Mouse (Mus musculus) ES-Bruce4 (cell line): ENCODE measurements around the gene Siah3. TPM values are rescaled to one million over a fixed set of nuclear protein-coding genes. Genes with fewer than 3 reads are reported as not detected.

Experiments
- H3K27ac ChIP-seq: 2 replicates; pipeline ENCODE4 v1.5.1; 2012; ENCODE audit warnings: low read length, inconsistent platforms; ENCODE audit not compliant: insufficient read depth
- H3K27me3 ChIP-seq: 2 replicates; pipeline ENCODE4 v1.6.1; 2012; ENCODE audit warnings: mild to moderate bottlenecking, low read length, inconsistent platforms; ENCODE audit not compliant: control insufficient read depth, poor library complexity, insufficient read depth, severe bottlenecking
- H3K36me3 ChIP-seq: 2 replicates; pipeline ENCODE4 v1.6.1; 2012; ENCODE audit warnings: inconsistent platforms, mild to moderate bottlenecking, low read length, moderate library complexity; ENCODE audit not compliant: control insufficient read depth, poor library complexity, insufficient read depth, severe bottlenecking
- H3K4me1 ChIP-seq: one replicate; pipeline ENCODE4 v1.8.1; 2011; ENCODE audit warnings: low read length; ENCODE audit not compliant: control insufficient read depth, insufficient read depth
- H3K4me3 ChIP-seq: 2 replicates; pipeline ENCODE4 v1.5.1; 2011; ENCODE audit warnings: low read depth, mild to moderate bottlenecking, low read length
- H3K9ac ChIP-seq: 2 replicates; pipeline ENCODE4 v1.6.1; 2012; ENCODE audit warnings: low read depth, mild to moderate bottlenecking, inconsistent platforms; ENCODE audit not compliant: poor library complexity, severe bottlenecking
- H3K9me3 ChIP-seq: replicated peaks from 2 replicates; pipeline ENCODE4 v1.6.1; 2012; ENCODE audit warnings: mild to moderate bottlenecking, low read length, inconsistent platforms; ENCODE audit not compliant: control insufficient read depth, poor library complexity, insufficient read depth, severe bottlenecking
- CTCF ChIP-seq: IDR thresholded peaks from one replicate; pipeline ENCODE4 v1.8.1; 2011; ENCODE audit warnings: low read depth, low read length
- EP300 ChIP-seq: IDR thresholded peaks from 2 replicates; pipeline ENCODE4 v1.6.1; 2011; ENCODE audit warnings: low read depth, low read length; ENCODE audit not compliant: insufficient read depth
- POLR2A ChIP-seq: IDR thresholded peaks from one replicate; pipeline ENCODE4 v1.8.1; 2011; ENCODE audit warnings: low read length; ENCODE audit not compliant: insufficient read depth
- polyA plus RNA-seq: library from polyadenylated mRNA; stranded (reverse); fragments of >200 nt; gene quantifications from 2 replicates; pipeline ENCODE4 v1.2.4, GENCODE M21; 2011; ENCODE audit warnings: low read depth; ENCODE audit not compliant: missing spikeins, insufficient read depth, insufficient read length

Gene Siah3
- polyA plus RNA-seq = not detected in 2 replicates

- H3K27me3 ChIP-seq = no peaks in the 10 kb centered on the region
- TF ChIP-seq CTCF (no peak), EP300 (no peak), POLR2A (no peak)
- no peaks in the 10 kb centered on the region for H3K36me3 ChIP-seq
- no peak within 1 kb of the TSS for H3K4me3 ChIP-seq
- no peaks in the 10 kb centered on the region for H3K4me1 ChIP-seq
- no peak within 1 kb of the TSS for H3K27ac ChIP-seq
- no peak within 1 kb of the TSS for H3K9ac ChIP-seq
- H3K9me3 ChIP-seq = no peaks in the 10 kb centered on the region
Observed at GRCm38 (mm10) chr14:75455743-75456421, at the start of gene Siah3. Gene Siah3, plus strand, starts transcription at chr14:75455982.

- Histone ChIP-seq H3K4me3 (no peak overlapping the region), H3K9me3 (no peaks in the 10 kb centered on the region)
- no peak for TF ChIP-seq POLR2A
- no peak for TF ChIP-seq CTCF
- no peak for TF ChIP-seq EP300
Observed at GRCm38 (mm10) chr14:75409772-75410171, 46.0 kb upstream of the Siah3 start.

GRCm38 (mm10) chr14:75410392-75410791, 45.4 kb upstream of the Siah3 start:
- H3K4me3 ChIP-seq = no peak overlapping the region
- no peak for TF ChIP-seq CTCF
- no peak for TF ChIP-seq POLR2A
- no peak for TF ChIP-seq EP300

More at GRCm38 (mm10) chr14:75409772-75410171, 46.0 kb upstream of the Siah3 start:
- Histone ChIP-seq H3K4me1 (no peaks in the 10 kb centered on the region), H3K27me3 (no peaks in the 10 kb centered on the region), H3K36me3 (no peaks in the 10 kb centered on the region), H3K27ac (no peak overlapping the region), H3K9ac (no peak overlapping the region)

GRCm38 (mm10) chr14:75418721-75419120, 37.1 kb upstream of the Siah3 start:
- no peak overlapping the region for H3K27ac ChIP-seq
- TF ChIP-seq POLR2A = no peak
- no peak for TF ChIP-seq CTCF
- peaks cover 2% of the 10 kb centered on the region for H3K4me1 ChIP-seq
- H3K9ac ChIP-seq = no peak overlapping the region
- H3K27me3 ChIP-seq = no peaks in the 10 kb centered on the region
- peaks cover 3% of the 10 kb centered on the region; the same call in 1 of the 2 replicates for H3K9me3 ChIP-seq
- H3K4me3 ChIP-seq = no peak overlapping the region
- H3K36me3 ChIP-seq = no peaks in the 10 kb centered on the region

More at GRCm38 (mm10) chr14:75410392-75410791, 45.4 kb upstream of the Siah3 start:
- Histone ChIP-seq H3K9ac (no peak overlapping the region), H3K36me3 (no peaks in the 10 kb centered on the region), H3K4me1 (peaks cover 2% of the 10 kb centered on the region), H3K27ac (no peak overlapping the region), H3K27me3 (no peaks in the 10 kb centered on the region), H3K9me3 (no peaks in the 10 kb centered on the region)

- Histone ChIP-seq H3K27me3 (no peaks in the 10 kb centered on the region), H3K9me3 (peaks cover 10% of the 10 kb centered on the region), H3K4me1 (peaks cover 2% of the 10 kb centered on the region), H3K4me3 (no peak overlapping the region), H3K27ac (no peak overlapping the region), H3K9ac (no peak overlapping the region), H3K36me3 (no peaks in the 10 kb centered on the region)
- TF ChIP-seq CTCF (no peak), POLR2A (no peak), EP300 (no peak)
Observed at GRCm38 (mm10) chr14:75419876-75420275, 35.9 kb upstream of the Siah3 start.

GRCm38 (mm10) chr14:75420811-75421210, 35.0 kb upstream of the Siah3 start:
- Histone ChIP-seq H3K27me3 (no peaks in the 10 kb centered on the region), H3K27ac (no peak overlapping the region), H3K4me1 (no peaks in the 10 kb centered on the region), H3K36me3 (no peaks in the 10 kb centered on the region), H3K4me3 (no peak overlapping the region), H3K9me3 (peaks cover 13% of the 10 kb centered on the region), H3K9ac (no peak overlapping the region)
- TF ChIP-seq CTCF (no peak), POLR2A (no peak), EP300 (no peak)
